Mouse (Mus musculus) myocyte (in vitro differentiated cells): Measurements from ENCODE around the gene Cmbl. TPM values are rescaled to one million over a fixed set of nuclear protein-coding genes. Genes with fewer than 3 reads are reported as not detected.

ENCODE experiments used
- H3K27me3 ChIP-seq: one replicate; pipeline ENCODE4 v1.6.1; 2011; ENCODE audit not compliant: control insufficient read depth, insufficient read depth, insufficient read length
- H3K36me3 ChIP-seq: one replicate; pipeline ENCODE4 v1.6.1; 2011; ENCODE audit not compliant: control insufficient read depth, insufficient read depth
- H3K4me2 ChIP-seq: one replicate; pipeline ENCODE4 v1.6.1; 2011; ENCODE audit warnings: low read depth, control low read depth
- H3K4me3 ChIP-seq: one replicate; pipeline ENCODE4 v1.5.1; 2011; ENCODE audit warnings: mild to moderate bottlenecking, control low read depth, moderate library complexity
- H3K79me2 ChIP-seq: one replicate; pipeline ENCODE4 v1.6.1; 2011; ENCODE audit not compliant: control insufficient read depth, insufficient read depth
- H3ac ChIP-seq: one replicate; pipeline ENCODE4 v1.6.1; 2011; ENCODE audit not compliant: control insufficient read depth, insufficient read length
- CEBPB ChIP-seq: IDR thresholded peaks from 2 replicates; pipeline ENCODE4 v1.6.1; 2011; ENCODE audit warnings: mild to moderate bottlenecking, moderate library complexity; ENCODE audit not compliant: poor library complexity, insufficient read depth, severe bottlenecking
- E2F4 ChIP-seq: IDR thresholded peaks from one replicate; pipeline ENCODE4 v1.6.1; 2011; ENCODE audit warnings: mild to moderate bottlenecking, control low read depth, moderate library complexity; ENCODE audit not compliant: insufficient read depth
- MAX ChIP-seq: IDR thresholded peaks from one replicate; pipeline ENCODE4 v1.6.1; 2011; ENCODE audit warnings: low read depth, mild to moderate bottlenecking, control low read depth
- MYOD1 ChIP-seq, 3 experiments: IDR thresholded peaks; one replicate each; pipeline ENCODE4 v1.6.1; 2011; ENCODE audit warnings: control low read depth in 2 of 3, low read depth in 2 of 3, mild to moderate bottlenecking in 2 of 3, moderate library complexity in 1 of 3; ENCODE audit not compliant: insufficient read length in 2 of 3, control insufficient read depth in 1 of 3
- MYOG ChIP-seq, 3 experiments: IDR thresholded peaks; one replicate each; pipeline ENCODE4 v1.6.1; 2011; ENCODE audit warnings: control low read depth in 2 of 3, low read depth in 2 of 3, mild to moderate bottlenecking in 2 of 3; ENCODE audit not compliant: insufficient read length in 2 of 3, control insufficient read depth in 1 of 3, insufficient read depth in 1 of 3
- POLR2A ChIP-seq: IDR thresholded peaks from one replicate; pipeline ENCODE4 v1.6.1; 2011; ENCODE audit warnings: low read depth, mild to moderate bottlenecking, control low read depth, moderate library complexity; ENCODE audit not compliant: insufficient read length
- POLR2AphosphoS2 ChIP-seq: IDR thresholded peaks from one replicate; pipeline ENCODE4 v1.6.1; 2011; ENCODE audit warnings: low read depth, control low read depth; ENCODE audit not compliant: insufficient read length
- REST ChIP-seq: IDR thresholded peaks from one replicate; pipeline ENCODE4 v1.6.1; 2011; ENCODE audit warnings: mild to moderate bottlenecking, control low read depth, moderate library complexity; ENCODE audit not compliant: insufficient read depth, insufficient read length
- SRF ChIP-seq: IDR thresholded peaks from one replicate; pipeline ENCODE4 v1.6.1; 2011; ENCODE audit warnings: low read depth; ENCODE audit not compliant: control insufficient read depth, insufficient read length
- TCF12 ChIP-seq: IDR thresholded peaks from one replicate; pipeline ENCODE4 v1.6.1; 2011; ENCODE audit warnings: mild to moderate bottlenecking, control low read depth; ENCODE audit not compliant: poor library complexity, insufficient read depth, severe bottlenecking
- TCF3 ChIP-seq: IDR thresholded peaks from one replicate; pipeline ENCODE4 v1.6.1; 2011; ENCODE audit warnings: low read depth, control low read depth; ENCODE audit not compliant: insufficient read length
- USF1 ChIP-seq: IDR thresholded peaks from one replicate; pipeline ENCODE4 v1.6.1; 2011; ENCODE audit warnings: low read depth, mild to moderate bottlenecking, control low read depth, moderate library complexity
- polyA plus RNA-seq: library from polyadenylated mRNA; unstranded; fragments of >200 nt; fragmentation: generic; extraction: Trizol; gene quantifications from one replicate; pipeline ENCODE4 v1.2.1, GENCODE M21; 2012; ENCODE audit warnings: missing spikeins

Cmbl gene
- polyA plus RNA-seq, 1 experiment, result 29.0 TPM

GRCm38 (mm10) chr15:31562847-31563246 lies 2.3 kb upstream of the Cmbl start:
- no peak overlapping the region for H3K4me3 ChIP-seq
- H3K79me2 ChIP-seq, result no peaks in the 10 kb centered on the region
- no peak overlapping the region for H3ac ChIP-seq
- H3K36me3 ChIP-seq, result no peaks in the 10 kb centered on the region
- TF ChIP-seq SRF (no peak), REST (no peak), TCF3 (no peak), MYOD1 (IDR thresholded peaks at IDR 0.05; ENCODE audit: control insufficient read depth in 1 of 3, insufficient read length in 2 of 3, low read depth in 2 of 3) (no peak), USF1 (no peak), MYOG (IDR thresholded peaks at IDR 0.05; ENCODE audit: control insufficient read depth in 1 of 3, insufficient read depth in 1 of 3, insufficient read length in 2 of 3, low read depth in 2 of 3) (no peak), E2F4 (no peak)
- H3K4me2 ChIP-seq, result no peak overlapping the region
- H3K27me3 ChIP-seq, result no peaks in the 10 kb centered on the region

GRCm38 (mm10) chr15:31563577-31564546 lies 1.3 kb upstream of the Cmbl start:
- Histone ChIP-seq H3K79me2 (no peaks in the 10 kb centered on the region), H3ac (no peak overlapping the region), H3K27me3 (no peaks in the 10 kb centered on the region), H3K4me3 (no peak overlapping the region), H3K4me2 (no peak overlapping the region), H3K36me3 (no peaks in the 10 kb centered on the region)
- TF ChIP-seq MYOG (IDR thresholded peaks at IDR 0.05; ENCODE audit: control insufficient read depth in 1 of 3, insufficient read depth in 1 of 3, insufficient read length in 2 of 3, low read depth in 2 of 3) (no peak), CEBPB (no peak), USF1 (no peak), MYOD1 (IDR thresholded peaks at IDR 0.05; ENCODE audit: control insufficient read depth in 1 of 3, insufficient read length in 2 of 3, low read depth in 2 of 3) (no peak), POLR2A (no peak), POLR2AphosphoS2 (no peak)

GRCm38 (mm10) chr15:31565786-31566185 lies 597 bp downstream of the Cmbl start:
- TF ChIP-seq TCF3 (no peak), MAX (no peak), POLR2A (no peak), REST (no peak), USF1 (no peak), TCF12 (no peak), MYOD1 (IDR thresholded peaks at IDR 0.05; ENCODE audit: control insufficient read depth in 1 of 3, insufficient read length in 2 of 3, low read depth in 2 of 3) (no peak), POLR2AphosphoS2 (no peak)
- no peak overlapping the region for H3K4me2 ChIP-seq

GRCm38 (mm10) chr15:31567431-31567830 lies 2.2 kb downstream of the Cmbl start:
- Histone ChIP-seq H3K36me3 (no peaks in the 10 kb centered on the region), H3K4me3 (no peak overlapping the region), H3K27me3 (no peaks in the 10 kb centered on the region), H3K79me2 (no peaks in the 10 kb centered on the region), H3K4me2 (peak overlapping the region; percentile 91), H3ac (no peak overlapping the region)
- TF ChIP-seq MYOD1 (IDR thresholded peaks at IDR 0.05; ENCODE audit: control insufficient read depth in 1 of 3, insufficient read length in 2 of 3, low read depth in 2 of 3) (no peak), CEBPB (no peak), POLR2A (no peak), USF1 (no peak), TCF3 (no peak), E2F4 (no peak), SRF (no peak), MAX (no peak), MYOG (IDR thresholded peaks at IDR 0.05; ENCODE audit: control insufficient read depth in 1 of 3, insufficient read depth in 1 of 3, insufficient read length in 2 of 3, low read depth in 2 of 3) (no peak), REST (no peak), TCF12 (no peak), POLR2AphosphoS2 (no peak)

More at GRCm38 (mm10) chr15:31565786-31566185, 597 bp downstream of the Cmbl start:
- Histone ChIP-seq H3ac (no peak overlapping the region), H3K27me3 (no peaks in the 10 kb centered on the region), H3K79me2 (no peaks in the 10 kb centered on the region), H3K4me3 (no peak overlapping the region), H3K36me3 (no peaks in the 10 kb centered on the region)

- TF ChIP-seq POLR2A (peak; percentile 44), POLR2AphosphoS2 (no peak)
- H3K4me3 ChIP-seq, result peak overlapping the region; percentile 16
- H3ac ChIP-seq, result no peak overlapping the region
- H3K36me3 ChIP-seq, result no peaks in the 10 kb centered on the region
- no peaks in the 10 kb centered on the region for H3K27me3 ChIP-seq
- no peaks in the 10 kb centered on the region for H3K79me2 ChIP-seq
- H3K4me2 ChIP-seq, result peak overlapping the region; percentile 91
Measured at GRCm38 (mm10) chr15:31568581-31568996, 3.4 kb downstream of the Cmbl start.
